Mouse (Mus musculus) hindbrain, postnatal 0 days (tissue): ENCODE data around the gene Rfk. TPM values are rescaled to one million over a fixed set of nuclear protein-coding genes. Genes with fewer than 3 reads are reported as not detected.

Experiments used
- ATAC-seq: fragments of 200-750 bp; cut with Nextera tagmentation; 2 replicates; pipeline ENCODE4 v1.8.0; 2017; ENCODE audit warnings: mild to moderate bottlenecking, moderate TSS enrichment, moderate library complexity
- DNase-seq: peaks from one replicate; pipeline ENCODE4 v3.0.0-alpha.2; 2015; ENCODE audit warnings: low spot score
- H3K27ac ChIP-seq: fragments of 300-500 bp; sonication (generic); 2 replicates; pipeline ENCODE4 v1.5.1; 2014; ENCODE audit warnings: mild to moderate bottlenecking
- H3K27me3 ChIP-seq: fragments of 300-500 bp; sonication (generic); 2 replicates; pipeline ENCODE4 v1.6.1; 2014; ENCODE audit warnings: low read length, mixed read lengths; ENCODE audit not compliant: insufficient read depth
- H3K36me3 ChIP-seq: fragments of 300-500 bp; sonication (generic); 2 replicates; pipeline ENCODE4 v1.6.1; 2014; ENCODE audit warnings: low read length, mixed read lengths; ENCODE audit not compliant: insufficient read depth
- H3K4me1 ChIP-seq: fragments of 300-500 bp; sonication (generic); 2 replicates; pipeline ENCODE4 v1.6.1; 2014; ENCODE audit warnings: antibody characterized with exemption, low read length, mixed read lengths; ENCODE audit not compliant: insufficient read depth
- H3K4me2 ChIP-seq: fragments of 300-500 bp; sonication (generic); 2 replicates; pipeline ENCODE4 v1.6.1; 2014; ENCODE audit warnings: low read depth, mild to moderate bottlenecking, low read length, moderate library complexity, mixed read lengths
- H3K4me3 ChIP-seq: fragments of 300-500 bp; sonication (generic); 2 replicates; pipeline ENCODE4 v1.5.1; 2014; ENCODE audit warnings: low read length
- H3K9ac ChIP-seq: fragments of 300-500 bp; sonication (generic); replicated peaks from 2 replicates; pipeline ENCODE4 v1.6.1; 2014; ENCODE audit warnings: mild to moderate bottlenecking, low read length, moderate library complexity, mixed read lengths
- H3K9me3 ChIP-seq: fragments of 300-500 bp; sonication (generic); 2 replicates; pipeline ENCODE4 v1.6.1; 2016; ENCODE audit warnings: low read length, mixed read lengths
- CTCF ChIP-seq: IDR thresholded peaks from 2 replicates; pipeline ENCODE4 v1.5.1; 2016; ENCODE audit warnings: antibody characterized with exemption, control low read depth, low read depth
- WGBS: fragments of 180-500 bp; shearing (Covaris S2); extraction: QIAGEN DNeasy Blood & Tissue Kit; methylation state at CpG from one replicate; pipeline ENCODE4 v1.1.7; 2014; 5-methylcytosine and 5-hydroxymethylcytosine counted together
- polyA plus RNA-seq: library from polyadenylated mRNA; unstranded; fragments of >200 nt; fragmentation: Nextera tagmentation; extraction: Ambion mirVana; gene quantifications from 2 replicates; pipeline ENCODE4 v1.2.1, GENCODE M21; 2015
- total RNA-seq: library from RNA; depleted of rRNA; stranded (reverse); fragments of >200 nt; gene quantifications from 2 replicates; pipeline ENCODE4 v1.2.3, GENCODE M21; 2014; rRNA removed

The Rfk gene
- 60.3 and 61.8 TPM in 2 replicates for total RNA-seq
- polyA plus RNA-seq, result 104 and 106 TPM in 2 replicates

DNA sequence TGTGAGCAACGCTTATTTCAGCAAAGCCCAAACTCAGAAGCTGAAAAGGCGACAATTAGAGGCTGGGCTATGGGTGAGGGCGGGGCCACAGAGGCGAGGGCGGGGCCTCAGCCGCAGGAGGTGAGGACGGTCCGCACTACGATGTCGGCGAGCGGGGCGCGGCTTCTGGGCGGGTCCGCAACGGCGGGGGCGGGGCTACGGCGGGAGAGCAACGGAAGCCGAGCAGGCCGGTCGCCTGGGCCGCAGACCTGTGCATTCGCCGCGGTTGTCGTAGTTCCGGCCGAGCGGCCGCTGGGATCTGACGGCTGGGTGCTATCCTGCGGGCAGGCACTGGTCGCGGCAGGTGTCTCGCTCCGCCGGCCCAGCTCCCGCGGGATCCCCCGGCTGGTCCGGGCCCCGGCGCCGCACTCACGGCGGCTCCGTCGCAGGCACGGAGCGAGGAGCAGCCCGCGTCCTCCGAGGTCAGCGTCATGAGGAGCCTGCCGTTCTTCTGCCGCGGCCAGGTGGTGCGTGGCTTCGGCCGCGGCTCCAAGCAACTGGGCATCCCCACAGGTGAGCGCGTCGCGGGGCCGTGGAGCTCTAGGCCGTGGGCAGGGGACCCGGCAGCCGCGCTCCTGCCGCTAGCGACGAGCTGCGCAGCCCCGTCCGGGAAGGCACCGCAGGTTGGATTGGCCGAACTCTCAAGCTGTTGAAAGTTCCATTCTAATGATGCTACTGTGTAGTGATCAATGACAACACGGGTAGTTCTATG, at the start of gene Rfk:
TSS of gene Rfk (plus strand) at position 203 of the 751 bp plus-strand sequence.
- Histone ChIP-seq H3K4me1 (peaks cover 6% of the 10 kb centered on the region; the same call in 1 of the 2 replicates), H3K27me3 (no peaks in the 10 kb centered on the region), H3K9me3 (no peaks in the 10 kb centered on the region), H3K27ac (peak within 1 kb of the TSS; percentile 81), H3K4me3 (peak within 1 kb of the TSS; percentile 91), H3K4me2 (peak within 1 kb of the TSS; percentile 81), H3K36me3 (peaks cover 5% of the 10 kb centered on the region; the same call in 1 of the 2 replicates), H3K9ac (peak within 1 kb of the TSS; percentile 92)
- ATAC-seq (peak; percentile 97), DNase-seq (peak; percentile 94)
- WGBS, result under 1% methylated on average over 77 of the region's 83 CpGs
- no peak for TF ChIP-seq CTCF

DNA sequence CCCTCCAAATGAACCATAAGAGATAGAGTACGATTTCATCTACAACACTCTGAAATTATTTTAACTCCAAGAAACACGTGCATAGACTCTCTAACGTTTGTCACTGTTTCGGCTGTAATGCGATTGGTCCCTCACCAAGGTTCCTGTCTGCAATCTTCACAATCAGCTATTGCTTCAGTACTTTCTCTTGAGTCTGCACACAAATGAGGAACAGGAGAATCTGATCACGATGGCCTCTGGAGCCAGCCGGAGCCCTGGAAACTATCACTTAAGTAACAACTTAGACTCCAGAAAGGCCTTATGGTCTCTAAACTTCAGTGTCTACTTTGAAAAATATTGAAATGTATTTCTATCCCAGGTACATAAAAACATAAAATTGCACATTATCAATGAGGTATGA, 49.0 kb upstream of the Rfk start:
- no peak for TF ChIP-seq CTCF
- 90% methylated on average over 7 of the region's 7 CpGs for WGBS
- Histone ChIP-seq H3K4me2 (no peak overlapping the region), H3K36me3 (no peaks in the 10 kb centered on the region), H3K27me3 (no peaks in the 10 kb centered on the region), H3K4me3 (no peak overlapping the region), H3K9ac (no peak overlapping the region), H3K27ac (no peak overlapping the region), H3K4me1 (no peaks in the 10 kb centered on the region), H3K9me3 (no peaks in the 10 kb centered on the region)
- DNase-seq (no peak), ATAC-seq (no peak)

- Histone ChIP-seq H3K4me2 (no peak overlapping the region), H3K27me3 (no peaks in the 10 kb centered on the region), H3K4me3 (no peak overlapping the region), H3K9me3 (no peaks in the 10 kb centered on the region), H3K36me3 (no peaks in the 10 kb centered on the region), H3K9ac (no peak overlapping the region), H3K4me1 (no peaks in the 10 kb centered on the region), H3K27ac (no peak overlapping the region)
- DNase-seq, result no peak
- no peak for ATAC-seq
- 95% methylated on average over 3 of the region's 3 CpGs for WGBS
- no peak for TF ChIP-seq CTCF
Observed at GRCm38 (mm10) chr19:17346716-17347474, 46.9 kb upstream of the Rfk start.

DNA sequence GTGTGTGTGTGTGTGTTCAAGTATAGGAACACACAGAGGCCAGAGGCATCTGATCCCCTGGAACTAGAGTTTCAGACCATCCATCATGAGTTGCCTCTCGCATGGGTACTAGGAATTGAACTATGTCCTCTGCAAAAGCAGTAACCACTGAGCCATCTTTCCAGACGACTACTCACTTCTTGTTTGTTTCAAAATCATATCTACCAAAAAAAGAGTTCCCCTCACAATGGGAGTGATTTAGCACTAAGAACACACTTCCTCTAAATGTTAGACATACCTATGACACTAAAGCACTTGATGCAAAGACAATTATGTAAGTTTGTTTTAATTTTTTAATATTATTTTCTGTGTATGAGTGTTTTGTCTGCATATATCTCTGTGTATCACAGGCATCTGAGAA, 46.0 kb upstream of the Rfk start:
- no peaks in the 10 kb centered on the region for H3K27me3 ChIP-seq
- no peak for TF ChIP-seq CTCF
- no peaks in the 10 kb centered on the region for H3K9me3 ChIP-seq
- no peak for ATAC-seq
- 92% methylated on average over 2 of the region's 2 CpGs for WGBS
- no peak overlapping the region for H3K4me3 ChIP-seq
- no peaks in the 10 kb centered on the region for H3K4me1 ChIP-seq
- no peak for DNase-seq
- no peak overlapping the region for H3K27ac ChIP-seq
- H3K36me3 ChIP-seq, result no peaks in the 10 kb centered on the region
- no peak overlapping the region for H3K4me2 ChIP-seq
- no peak overlapping the region for H3K9ac ChIP-seq

- Histone ChIP-seq H3K27ac (no peak overlapping the region), H3K9ac (no peak overlapping the region), H3K36me3 (no peaks in the 10 kb centered on the region), H3K4me1 (peaks cover 6% of the 10 kb centered on the region; the same call in 1 of the 2 replicates), H3K4me3 (no peak overlapping the region), H3K4me2 (no peak overlapping the region), H3K27me3 (peaks cover 12% of the 10 kb centered on the region), H3K9me3 (no peaks in the 10 kb centered on the region)
- no peak for TF ChIP-seq CTCF
- DNase-seq, result no peak
- no peak for ATAC-seq
- WGBS, result 77% methylated on average over 8 of the region's 8 CpGs
Observed at GRCm38 (mm10) chr19:17353727-17354126, 40.1 kb upstream of the Rfk start.

- Histone ChIP-seq H3K27me3 (peaks cover 12% of the 10 kb centered on the region), H3K4me1 (peaks cover 6% of the 10 kb centered on the region; the same call in 1 of the 2 replicates), H3K4me2 (no peak overlapping the region), H3K9me3 (no peaks in the 10 kb centered on the region), H3K27ac (no peak overlapping the region), H3K9ac (no peak overlapping the region), H3K36me3 (no peaks in the 10 kb centered on the region), H3K4me3 (no peak overlapping the region)
- DNase-seq (no peak), ATAC-seq (no peak)
- 80% methylated on average over 4 of the region's 4 CpGs for WGBS
- TF ChIP-seq CTCF, result no peak
Observed at GRCm38 (mm10) chr19:17354362-17354761, 39.5 kb upstream of the Rfk start.
